Mouse (Mus musculus) myocyte (in vitro differentiated cells): ENCODE results near the gene Mycbp2.

Source experiments
- CEBPB ChIP-seq: IDR thresholded peaks from 2 replicates; pipeline ENCODE4 v1.6.1; 2011; ENCODE audit warnings: mild to moderate bottlenecking, moderate library complexity; ENCODE audit not compliant: poor library complexity, insufficient read depth, severe bottlenecking
- E2F4 ChIP-seq: IDR thresholded peaks from one replicate; pipeline ENCODE4 v1.6.1; 2011; ENCODE audit warnings: mild to moderate bottlenecking, control low read depth, moderate library complexity; ENCODE audit not compliant: insufficient read depth
- MYOD1 ChIP-seq, 3 experiments: IDR thresholded peaks; one replicate each; pipeline ENCODE4 v1.6.1; 2011; ENCODE audit warnings: control low read depth in 2 of 3, low read depth in 2 of 3, mild to moderate bottlenecking in 2 of 3, moderate library complexity in 1 of 3; ENCODE audit not compliant: insufficient read length in 2 of 3, control insufficient read depth in 1 of 3
- MYOG ChIP-seq, 3 experiments: IDR thresholded peaks; one replicate each; pipeline ENCODE4 v1.6.1; 2011; ENCODE audit warnings: control low read depth in 2 of 3, low read depth in 2 of 3, mild to moderate bottlenecking in 2 of 3; ENCODE audit not compliant: insufficient read length in 2 of 3, control insufficient read depth in 1 of 3, insufficient read depth in 1 of 3
- POLR2A ChIP-seq: IDR thresholded peaks from one replicate; pipeline ENCODE4 v1.6.1; 2011; ENCODE audit warnings: low read depth, mild to moderate bottlenecking, control low read depth, moderate library complexity; ENCODE audit not compliant: insufficient read length
- POLR2AphosphoS2 ChIP-seq: IDR thresholded peaks from one replicate; pipeline ENCODE4 v1.6.1; 2011; ENCODE audit warnings: low read depth, control low read depth; ENCODE audit not compliant: insufficient read length

DNA sequence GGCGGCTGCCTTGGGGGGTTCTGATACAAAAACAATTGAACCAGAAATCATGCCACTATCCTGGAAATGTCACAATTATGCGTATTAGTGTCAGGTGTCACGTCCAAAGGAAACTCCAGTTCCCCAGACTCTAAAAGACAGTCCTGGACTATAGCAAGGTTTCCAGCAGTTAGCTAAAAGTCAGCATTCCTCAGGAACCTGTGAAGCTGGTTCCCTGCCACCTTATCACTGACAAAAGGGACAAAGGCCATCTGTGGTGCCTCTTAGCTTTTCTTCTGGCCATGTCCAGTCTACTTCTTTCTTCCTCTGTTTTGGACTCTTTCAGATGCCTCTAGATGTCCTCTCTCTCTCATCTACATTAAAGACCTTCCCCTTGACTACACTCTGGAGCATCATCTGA is 32.1 kb upstream of the Mycbp2 start:
- no peak for TF ChIP-seq CEBPB
- no peak for TF ChIP-seq POLR2A
- no peak for TF ChIP-seq E2F4
- no peak for TF ChIP-seq MYOG (IDR thresholded peaks at IDR 0.05; ENCODE audit: control insufficient read depth in 1 of 3, insufficient read depth in 1 of 3, insufficient read length in 2 of 3, low read depth in 2 of 3)
- no peak for TF ChIP-seq POLR2AphosphoS2
- no peak for TF ChIP-seq MYOD1 (IDR thresholded peaks at IDR 0.05; ENCODE audit: control insufficient read depth in 1 of 3, insufficient read length in 2 of 3, low read depth in 2 of 3)
